Mouse (Mus musculus) heart, postnatal 0 days (tissue): ENCODE results near the gene H2-Oa. TPM values are rescaled to one million over a fixed set of nuclear protein-coding genes. Genes with fewer than 3 reads are reported as not detected.

ENCODE experiments used
- ATAC-seq: fragments of 200-750 bp; cut with Nextera tagmentation; 2 replicates; pipeline ENCODE4 v1.8.0; 2017; ENCODE audit warnings: low read depth, moderate number of reproducible peaks, moderate library complexity; ENCODE audit not compliant: insufficient read depth
- DNase-seq: peaks from one replicate; pipeline ENCODE4 v3.0.0-alpha.2; 2016; ENCODE audit warnings: low spot score
- H3K27ac ChIP-seq: fragments of 300-500 bp; sonication (generic); 2 replicates; pipeline ENCODE4 v1.5.1; 2014; ENCODE audit warnings: low read depth, mild to moderate bottlenecking
- H3K27me3 ChIP-seq: fragments of 300-500 bp; sonication (generic); 2 replicates; pipeline ENCODE4 v1.6.1; 2014; ENCODE audit warnings: low read length, mixed read lengths; ENCODE audit not compliant: control insufficient read depth, insufficient read depth
- H3K36me3 ChIP-seq: fragments of 300-500 bp; sonication (generic); replicated peaks from 2 replicates; pipeline ENCODE4 v1.6.1; 2014; ENCODE audit warnings: low read length, mixed read lengths; ENCODE audit not compliant: control insufficient read depth, insufficient read depth
- H3K4me1 ChIP-seq: fragments of 300-500 bp; sonication (generic); 2 replicates; pipeline ENCODE4 v1.6.1; 2014; ENCODE audit warnings: antibody characterized with exemption; ENCODE audit not compliant: control insufficient read depth, insufficient read depth
- H3K4me2 ChIP-seq: fragments of 300-500 bp; sonication (generic); 2 replicates; pipeline ENCODE4 v1.6.1; 2014; ENCODE audit warnings: low read depth, mild to moderate bottlenecking, low read length, moderate library complexity
- H3K4me3 ChIP-seq: fragments of 300-500 bp; sonication (generic); 2 replicates; pipeline ENCODE4 v1.5.1; 2014; ENCODE audit warnings: low read depth, low read length
- H3K9ac ChIP-seq: fragments of 300-500 bp; sonication (generic); replicated peaks from 2 replicates; pipeline ENCODE4 v1.6.1; 2014; ENCODE audit warnings: low read depth, low read length, mixed read lengths
- H3K9me3 ChIP-seq: fragments of 300-500 bp; sonication (generic); replicated peaks from 2 replicates; pipeline ENCODE4 v1.6.1; 2016; ENCODE audit warnings: low read length; ENCODE audit not compliant: control insufficient read depth
- CTCF ChIP-seq: IDR thresholded peaks from 2 replicates; pipeline ENCODE4 v1.5.1; 2016; ENCODE audit warnings: antibody characterized with exemption, control low read depth, low read depth
- EP300 ChIP-seq: IDR thresholded peaks from 2 replicates; pipeline ENCODE4 v1.6.1; 2016; ENCODE audit warnings: antibody characterized with exemption, low read depth
- WGBS: fragments of 180-500 bp; shearing (Covaris S2); extraction: QIAGEN DNeasy Blood & Tissue Kit; methylation state at CpG from one replicate; pipeline ENCODE4 v1.1.7; 2014; 5-methylcytosine and 5-hydroxymethylcytosine counted together
- polyA plus RNA-seq: library from polyadenylated mRNA; unstranded; fragments of >200 nt; fragmentation: Nextera tagmentation; extraction: Ambion mirVana; gene quantifications from 2 replicates; pipeline ENCODE4 v1.2.1, GENCODE M21; 2015
- total RNA-seq: library from RNA; depleted of rRNA; stranded (reverse); fragments of >200 nt; gene quantifications from 2 replicates; pipeline ENCODE4 v1.2.3, GENCODE M21; 2014; ENCODE audit warnings: low replicate concordance; rRNA removed

H2-Oa gene
- total RNA-seq (not detected in 2 replicates), polyA plus RNA-seq (not detected in 2 replicates)

GRCm38 (mm10) chr17:34092197-34092875, at the start of gene H2-Oa:
Gene H2-Oa (plus strand): TSS chr17:34092340.
- Histone ChIP-seq H3K27me3 (peaks cover 6% of the 10 kb centered on the region; the same call in 1 of the 2 replicates), H3K4me3 (peak within 1 kb of the TSS; percentile 1; the same call in 1 of the 2 replicates), H3K36me3 (no peaks in the 10 kb centered on the region), H3K9me3 (no peaks in the 10 kb centered on the region), H3K27ac (no peak within 1 kb of the TSS), H3K9ac (no peak within 1 kb of the TSS), H3K4me2 (peak within 1 kb of the TSS; percentile 3; the same call in 1 of the 2 replicates), H3K4me1 (no peaks in the 10 kb centered on the region)
- ATAC-seq (no peak), DNase-seq (no peak)
- TF ChIP-seq CTCF = no peak
- no peak for TF ChIP-seq EP300
- 36% methylated on average over 11 of the region's 11 CpGs for WGBS

- no peak overlapping the region for H3K4me2 ChIP-seq
- H3K4me3 ChIP-seq = no peak overlapping the region
- ATAC-seq (no peak), DNase-seq (no peak)
- H3K4me1 ChIP-seq = no peaks in the 10 kb centered on the region
- TF ChIP-seq CTCF (no peak), EP300 (no peak)
- no peak overlapping the region for H3K9ac ChIP-seq
- peaks cover 5% of the 10 kb centered on the region for H3K9me3 ChIP-seq
- H3K36me3 ChIP-seq = no peaks in the 10 kb centered on the region
- 72% methylated on average over 14 of the region's 14 CpGs for WGBS
- no peak overlapping the region for H3K27ac ChIP-seq
- peaks cover 14% of the 10 kb centered on the region for H3K27me3 ChIP-seq
Observed at GRCm38 (mm10) chr17:34045941-34046340, 46.2 kb upstream of the H2-Oa start.

GRCm38 (mm10) chr17:34047404-34048050, 44.6 kb upstream of the H2-Oa start:
- Histone ChIP-seq H3K4me2 (no peak overlapping the region), H3K4me1 (no peaks in the 10 kb centered on the region), H3K27me3 (no peaks in the 10 kb centered on the region; the same call in 1 of the 2 replicates), H3K4me3 (no peak overlapping the region), H3K27ac (no peak overlapping the region), H3K9me3 (peaks cover 5% of the 10 kb centered on the region), H3K36me3 (no peaks in the 10 kb centered on the region), H3K9ac (no peak overlapping the region)
- WGBS = 89% methylated on average over 5 of the region's 5 CpGs
- DNase-seq (no peak), ATAC-seq (no peak)
- TF ChIP-seq CTCF (no peak), EP300 (no peak)

GRCm38 (mm10) chr17:34057224-34057623, 34.9 kb upstream of the H2-Oa start:
- TF ChIP-seq EP300 (no peak), CTCF (no peak)
- H3K9me3 ChIP-seq = no peaks in the 10 kb centered on the region
- ATAC-seq = no peak
- no peak overlapping the region for H3K9ac ChIP-seq
- H3K4me1 ChIP-seq = no peaks in the 10 kb centered on the region
- H3K27me3 ChIP-seq = no peaks in the 10 kb centered on the region
- H3K27ac ChIP-seq = no peak overlapping the region
- no peak overlapping the region for H3K4me2 ChIP-seq
- no peak for DNase-seq
- no peaks in the 10 kb centered on the region for H3K36me3 ChIP-seq
- 60% methylated on average over 7 of the region's 7 CpGs for WGBS
- H3K4me3 ChIP-seq = no peak overlapping the region

- Histone ChIP-seq H3K4me1 (no peaks in the 10 kb centered on the region), H3K4me2 (no peak overlapping the region), H3K36me3 (no peaks in the 10 kb centered on the region), H3K9me3 (no peaks in the 10 kb centered on the region), H3K4me3 (no peak overlapping the region), H3K27me3 (0 out of 2 replicates have a peak, but pooled peaks cover 8% of the 10 kb centered on the region), H3K9ac (no peak overlapping the region), H3K27ac (no peak overlapping the region)
- 46% methylated on average over 3 of the region's 3 CpGs for WGBS
- DNase-seq = no peak
- TF ChIP-seq CTCF = no peak
- ATAC-seq = no peak
Observed at GRCm38 (mm10) chr17:34068864-34069263, 23.3 kb upstream of the H2-Oa start.
